Mouse (Mus musculus): ENCODE measurements around the gene Robo2.

Robo2 gene

GRCm38 (mm10) chr16:74338969-74339630, 72.5 kb downstream of the Robo2 start:
- DNase-seq (ENCODE audit: extremely low read depth, low read depth, low spot score), result no peak

GRCm38 (mm10) chr16:74321666-74322371, 89.8 kb downstream of the Robo2 start:
- no peak for DNase-seq (ENCODE audit: extremely low read depth, low read depth, low spot score)

GRCm38 (mm10) chr16:74316150-74316549, 95.5 kb downstream of the Robo2 start:
- DNase-seq (ENCODE audit: extremely low read depth, low read depth, low spot score), result no peak

- no peak for DNase-seq (ENCODE audit: extremely low read depth, low read depth, low spot score)
Observed at GRCm38 (mm10) chr16:74313222-74313621, 98.4 kb downstream of the Robo2 start.

GRCm38 (mm10) chr16:74307543-74307887, 104.1 kb downstream of the Robo2 start:
- DNase-seq (ENCODE audit: extremely low read depth, low read depth, low spot score), result no peak

- DNase-seq (ENCODE audit: extremely low read depth, low read depth, low spot score), result no peak
Observed at GRCm38 (mm10) chr16:74306876-74307542, 104.6 kb downstream of the Robo2 start.

- DNase-seq (ENCODE audit: extremely low read depth, low read depth, low spot score), result no peak
Observed at GRCm38 (mm10) chr16:74287878-74288277, 123.7 kb downstream of the Robo2 start.

- DNase-seq (ENCODE audit: extremely low read depth, low read depth, low spot score), result no peak
Observed at GRCm38 (mm10) chr16:74282549-74282948, 129.1 kb downstream of the Robo2 start.

GRCm38 (mm10) chr16:74276855-74277573, 134.6 kb downstream of the Robo2 start:
- no peak for DNase-seq (ENCODE audit: extremely low read depth, low read depth, low spot score)

GRCm38 (mm10) chr16:74274596-74274995, 137.0 kb downstream of the Robo2 start:
- no peak for DNase-seq (ENCODE audit: extremely low read depth, low read depth, low spot score)

- DNase-seq (ENCODE audit: extremely low read depth, low read depth, low spot score), result no peak
Observed at GRCm38 (mm10) chr16:74272993-74273392, 138.6 kb downstream of the Robo2 start.

- DNase-seq (ENCODE audit: extremely low read depth, low read depth, low spot score), result no peak
Observed at GRCm38 (mm10) chr16:74258241-74258640, 153.4 kb downstream of the Robo2 start.

GRCm38 (mm10) chr16:74244452-74244851, 167.2 kb downstream of the Robo2 start:
- DNase-seq (ENCODE audit: extremely low read depth, low read depth, low spot score), result no peak

GRCm38 (mm10) chr16:74241534-74241933, 170.1 kb downstream of the Robo2 start:
- no peak for DNase-seq (ENCODE audit: extremely low read depth, low read depth, low spot score)

- peak; percentile 91 for DNase-seq (ENCODE audit: extremely low read depth, low read depth, low spot score)
Observed at GRCm38 (mm10) chr16:74237411-74237930, 174.2 kb downstream of the Robo2 start.

GRCm38 (mm10) chr16:74234393-74235059, 177.1 kb downstream of the Robo2 start:
- no peak for DNase-seq (ENCODE audit: extremely low read depth, low read depth, low spot score)

- DNase-seq (ENCODE audit: extremely low read depth, low read depth, low spot score), result no peak
Observed at GRCm38 (mm10) chr16:74233596-74233995, 178.0 kb downstream of the Robo2 start.

- no peak for DNase-seq (ENCODE audit: extremely low read depth, low read depth, low spot score)
Observed at GRCm38 (mm10) chr16:74227285-74227684, 184.3 kb downstream of the Robo2 start.

- DNase-seq (ENCODE audit: extremely low read depth, low read depth, low spot score), result no peak
Observed at GRCm38 (mm10) chr16:74225423-74226272, 186.0 kb downstream of the Robo2 start.

GRCm38 (mm10) chr16:74222501-74222900, 189.1 kb downstream of the Robo2 start:
- no peak for DNase-seq (ENCODE audit: extremely low read depth, low read depth, low spot score)

Measured in fat pad, adult 2 months (tissue).